Mouse (Mus musculus): ENCODE data around the gene Nek10.
"Not testable (repeated sequence)": the region's sequence is repeated elsewhere in the genome, so short reads cannot be mapped to it uniquely, and the experiment has no call there.

Gene Nek10

DNA sequence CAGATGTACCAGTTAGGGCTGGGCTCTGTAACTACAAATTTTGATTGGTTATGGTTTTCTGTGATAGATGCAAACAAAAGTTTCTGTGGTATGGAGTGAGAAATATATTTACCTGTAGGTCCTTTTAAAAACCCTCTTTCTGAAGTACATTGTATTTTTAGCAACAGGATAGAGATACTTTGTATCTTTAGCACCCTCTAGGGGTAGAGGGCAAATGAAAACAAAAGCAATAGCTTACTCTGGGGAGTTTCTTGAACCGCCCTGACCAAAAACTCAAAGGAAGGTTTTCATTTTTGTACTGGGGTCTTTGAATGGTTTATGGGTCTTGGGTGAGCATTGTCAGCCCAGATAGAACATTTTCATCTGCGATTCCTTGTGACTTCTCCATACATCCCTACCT is 188.4 kb downstream of the Nek10 start:
- no peak for DNase-seq

DNA sequence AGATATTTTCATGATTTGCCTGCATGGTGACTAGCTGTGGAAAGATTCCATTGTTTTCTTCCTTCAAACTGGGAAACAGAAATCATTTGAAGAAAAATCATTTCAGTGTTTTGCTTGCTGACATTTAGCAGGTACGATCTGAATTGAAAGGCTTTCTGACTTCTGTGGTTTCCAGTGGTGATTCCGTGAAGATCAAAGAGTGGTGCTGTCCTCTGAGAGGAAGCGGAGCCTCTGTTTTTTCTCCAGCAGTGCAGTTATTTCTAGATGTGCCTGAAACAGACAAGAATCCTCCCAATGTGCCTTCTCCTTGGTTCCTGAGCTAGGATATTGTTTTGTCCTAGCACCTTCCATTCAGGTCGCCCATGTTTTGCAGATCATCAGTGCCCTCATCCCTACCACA is 208.2 kb downstream of the Nek10 start:
- DNase-seq, result no peak

DNA sequence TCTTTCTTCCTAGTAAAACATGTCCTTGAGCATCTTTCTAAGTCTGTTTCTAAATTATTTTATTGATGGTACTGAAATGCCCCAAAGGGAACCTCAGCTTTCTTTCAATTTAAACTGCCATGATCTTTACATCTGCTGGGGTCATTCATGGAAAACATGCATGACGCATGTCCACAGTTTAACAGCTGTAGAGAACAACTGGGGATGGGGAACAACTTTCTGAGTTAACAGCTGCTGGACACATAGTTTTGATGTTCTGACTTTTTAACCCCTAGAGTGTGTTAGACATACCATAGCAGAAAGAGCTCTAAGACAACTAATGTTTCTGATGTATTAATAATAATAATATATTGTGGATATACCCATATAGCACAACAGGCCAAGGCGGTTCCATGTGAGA is 211.6 kb downstream of the Nek10 start:
- DNase-seq, result no peak

DNA sequence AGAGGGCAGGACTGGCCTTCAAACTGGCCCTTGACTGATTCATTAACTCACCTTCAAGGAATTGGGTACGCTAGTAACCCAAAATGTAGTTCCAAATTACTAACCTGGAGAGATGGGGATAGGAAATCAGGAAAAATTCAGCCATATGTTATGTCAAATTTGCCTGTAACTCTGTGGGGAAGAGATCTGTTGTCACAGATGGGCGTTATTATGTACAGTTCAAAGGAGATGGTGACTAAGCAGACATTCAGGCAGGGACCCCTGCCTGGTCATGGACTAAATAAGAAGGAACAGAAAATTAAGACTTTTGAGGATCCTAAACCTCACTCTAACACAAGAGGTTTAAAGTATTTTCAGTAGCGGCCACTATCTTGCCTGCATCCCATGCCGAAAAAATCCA is 227.4 kb downstream of the Nek10 start:
- not testable (repeated sequence) for DNase-seq

DNA sequence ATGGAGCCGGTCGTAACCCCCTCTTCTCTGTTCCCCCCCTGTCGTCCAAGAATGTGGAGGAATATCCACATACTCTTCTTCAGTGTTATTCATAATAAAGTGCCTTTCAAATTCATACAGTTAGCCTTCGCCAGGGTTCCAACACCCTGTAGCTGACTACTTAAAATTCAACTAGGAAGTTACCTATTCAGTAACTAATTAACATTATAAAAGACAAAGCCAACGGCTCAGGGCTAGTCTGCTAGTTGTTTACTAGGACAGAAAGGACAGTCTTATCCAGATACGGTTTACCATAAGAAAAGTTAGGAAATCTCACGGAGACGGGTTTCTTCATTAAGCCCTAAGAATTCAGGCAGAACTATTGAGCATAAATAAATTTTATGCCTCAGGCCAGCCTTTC is 231.4 kb downstream of the Nek10 start:
- DNase-seq, result peak in 1 of 2 experiments; percentile 5

DNA sequence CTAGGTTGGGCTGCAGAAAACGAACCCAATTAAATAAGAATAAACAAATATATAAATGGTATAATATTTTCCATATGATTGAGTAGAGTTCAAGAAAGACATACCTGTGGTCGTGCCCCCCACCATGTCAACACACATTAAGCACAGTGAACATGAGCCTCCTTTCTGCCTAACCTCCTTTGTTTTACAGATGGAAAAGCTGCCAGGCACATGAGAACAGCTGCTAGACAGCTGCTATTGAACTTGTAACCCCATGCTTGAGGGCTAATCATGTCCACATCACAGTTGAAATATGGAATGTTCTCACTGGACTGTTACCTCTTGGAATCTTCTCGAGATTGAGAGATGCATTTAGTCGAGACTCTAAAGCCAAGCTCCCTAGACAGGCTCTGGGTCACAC is 245.0 kb downstream of the Nek10 start:
- no peak for DNase-seq

DNA sequence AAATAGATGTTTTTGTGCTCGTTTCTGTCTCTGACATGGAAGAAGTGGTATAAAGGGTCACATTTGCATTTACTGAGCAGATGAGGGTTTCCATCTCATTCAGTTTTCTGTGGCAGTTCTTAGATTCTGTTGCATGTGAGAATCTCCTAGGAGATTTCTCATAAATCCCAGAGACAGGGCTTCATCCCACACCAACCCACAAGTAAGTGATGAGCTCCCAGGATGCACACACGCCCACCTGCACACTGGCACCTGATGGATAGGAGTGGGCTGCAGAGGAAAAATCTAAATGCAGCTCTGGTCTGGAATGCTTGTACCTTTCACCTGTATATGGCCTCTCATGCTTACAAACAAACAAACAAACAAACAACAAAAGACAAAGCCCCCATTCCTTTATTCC is 258.3 kb downstream of the Nek10 start:
- no peak for DNase-seq

All from kidney, postnatal 25 days (tissue).